Comparison of ENCODE assay signal across 21 mouse cellular contexts in genomic region chr15:95774674-95775414, GRCm38 (mm10). TPM values are rescaled to one million over a fixed set of nuclear protein-coding genes. Genes with fewer than 3 reads are reported as not detected.
A peak's percentile ranks its signal among the peaks of the same experiment; 100 is the strongest.
DNase-seq lines count a peak whose midpoint lies in the region; ATAC-seq and TF ChIP-seq lines count a peak whose summit lies in the region.
"Had no signal": no experiment of that assay in that cellular context is flagged by ENCODE, and none has a peak within 500 bp of the region (broad histone marks: within the 10 kb centered on the region; RNA-seq: fewer than 3 reads in every experiment).

No protein-coding gene starts in this region.

- no peaks in the 10 kb centered on the region for H3K36me3 ChIP-seq in kidney, adult 2 months (ENCODE audit: control insufficient read depth, insufficient read depth, low read length)
- H3K36me3 ChIP-seq in midbrain, embryonic 11.5 days (ENCODE audit: control insufficient read depth, insufficient read depth, low read length) = no peaks in the 10 kb centered on the region
- H3K36me3 ChIP-seq in midbrain, postnatal 0 days (ENCODE audit: insufficient read depth, low read length) = no peaks in the 10 kb centered on the region
- H3K36me3 ChIP-seq in small intestine, adult 2 months (ENCODE audit: control insufficient read depth, insufficient read depth, low read length) = no peaks in the 10 kb centered on the region
- H3K36me3 ChIP-seq in forebrain, embryonic 13.5 days (ENCODE audit: poor library complexity, severe bottlenecking) = no peaks in the 10 kb centered on the region
- H3K36me3 ChIP-seq: forebrain, embryonic 10.5 days; hindbrain, embryonic 12.5 days; hindbrain, embryonic 15.5 days had no signal

- no peaks in the 10 kb centered on the region for H3K9me3 ChIP-seq in midbrain, embryonic 11.5 days (ENCODE audit: control insufficient read depth, low read length)
- no peaks in the 10 kb centered on the region for H3K9me3 ChIP-seq in midbrain, postnatal 0 days (ENCODE audit: low read length)
- H3K9me3 ChIP-seq in forebrain, embryonic 13.5 days (replicated peaks) = no peaks in the 10 kb centered on the region
- H3K9me3 ChIP-seq: forebrain, embryonic 10.5 days; hindbrain, embryonic 12.5 days; hindbrain, embryonic 15.5 days had no signal

- no peak for TF ChIP-seq CTCF in kidney, adult 2 months (conservative IDR thresholded peaks at IDR 0.05; ENCODE audit: insufficient read depth, insufficient read length, low read depth, low read length)
- TF ChIP-seq CTCF in midbrain, postnatal 0 days (IDR thresholded peaks at IDR 0.05) = no peak
- no peak for TF ChIP-seq CTCF in small intestine, adult 2 months (IDR thresholded peaks at IDR 0.05; ENCODE audit: extremely low read depth, insufficient read length, insufficient replicate concordance, low read depth, low read length)

- no peak overlapping the region for H3K4me2 ChIP-seq in midbrain, embryonic 11.5 days
- no peak overlapping the region for H3K4me2 ChIP-seq in midbrain, postnatal 0 days (ENCODE audit: low read depth, low read length, poor library complexity, severe bottlenecking)
- no peak overlapping the region for H3K4me2 ChIP-seq in forebrain, embryonic 13.5 days
- H3K4me2 ChIP-seq: heart, embryonic 11.5 days; hindbrain, embryonic 12.5 days; hindbrain, embryonic 15.5 days had no signal

- no peak overlapping the region for H3K9ac ChIP-seq in midbrain, embryonic 11.5 days (ENCODE audit: low read length)
- H3K9ac ChIP-seq in midbrain, postnatal 0 days (replicated peaks; ENCODE audit: low read length, poor library complexity, severe bottlenecking) = no peak overlapping the region
- no peak overlapping the region for H3K9ac ChIP-seq in forebrain, embryonic 13.5 days
- H3K9ac ChIP-seq: forebrain, postnatal 0 days; hindbrain, embryonic 12.5 days; hindbrain, embryonic 15.5 days had no signal

- no peak overlapping the region for H3K4me3 ChIP-seq in kidney, adult 2 months (ENCODE audit: insufficient read depth, low read depth, low read length)
- no peak overlapping the region for H3K4me3 ChIP-seq in midbrain, embryonic 11.5 days (ENCODE audit: low read depth, low read length)
- no peak overlapping the region for H3K4me3 ChIP-seq in midbrain, postnatal 0 days (ENCODE audit: low read depth, low read length)
- H3K4me3 ChIP-seq in small intestine, adult 2 months (ENCODE audit: low read depth, low read length) = no peak overlapping the region
- no peak overlapping the region for H3K4me3 ChIP-seq in forebrain, embryonic 13.5 days
- H3K4me3 ChIP-seq: forebrain, embryonic 10.5 days; gastrocnemius, adult 2 months; hindbrain, embryonic 12.5 days; hindbrain, embryonic 15.5 days had no signal

- 50% methylated on average over 9 of the region's 9 CpGs for WGBS in kidney, adult 2 months
- whole genome bisulfite sequencing in midbrain, embryonic 11.5 days = 92% methylated on average over 9 of the region's 9 CpGs
- 91% methylated on average over 9 of the region's 9 CpGs for WGBS in midbrain, postnatal 0 days
- WGBS in small intestine, adult 2 months = 24% methylated on average over 9 of the region's 9 CpGs
- 95% methylated on average over 9 of the region's 9 CpGs for WGBS in forebrain, embryonic 13.5 days

- ATAC-seq in midbrain, embryonic 11.5 days (ENCODE audit: low FRiP score) = no peak
- no peak for ATAC-seq in midbrain, postnatal 0 days (ENCODE audit: low FRiP score)
- no peak for ATAC-seq in forebrain, embryonic 13.5 days
- ATAC-seq: forebrain, embryonic 14.5 days; forebrain, postnatal 0 days; Patski had no signal

- no peaks in the 10 kb centered on the region for H3K27me3 ChIP-seq in kidney, adult 2 months (replicated peaks; ENCODE audit: control insufficient read depth, insufficient read depth, low read length)
- no peaks in the 10 kb centered on the region for H3K27me3 ChIP-seq in midbrain, embryonic 11.5 days (ENCODE audit: control insufficient read depth, insufficient read depth, low read length)
- no peaks in the 10 kb centered on the region for H3K27me3 ChIP-seq in midbrain, postnatal 0 days (ENCODE audit: insufficient read depth, low read length)
- no peaks in the 10 kb centered on the region for H3K27me3 ChIP-seq in small intestine, adult 2 months (ENCODE audit: control insufficient read depth, insufficient read depth, low read length)
- no peaks in the 10 kb centered on the region for H3K27me3 ChIP-seq in forebrain, embryonic 13.5 days
- H3K27me3 ChIP-seq: hindbrain, embryonic 12.5 days; hindbrain, embryonic 15.5 days; Patski had no signal

- H3K27ac ChIP-seq in kidney, adult 2 months (ENCODE audit: insufficient read depth, low read depth, low read length) = no peak overlapping the region
- H3K27ac ChIP-seq in midbrain, embryonic 11.5 days (ENCODE audit: low read depth, low read length) = no peak overlapping the region
- no peak overlapping the region for H3K27ac ChIP-seq in midbrain, postnatal 0 days (ENCODE audit: low read depth, low read length)
- peak overlapping the region; percentile 81 for H3K27ac ChIP-seq in small intestine, adult 2 months (ENCODE audit: insufficient read depth, low read depth, low read length)
- H3K27ac ChIP-seq in forebrain, embryonic 13.5 days = no peak overlapping the region
- H3K27ac ChIP-seq: forebrain, embryonic 10.5 days; gastrocnemius, adult 2 months; hindbrain, embryonic 12.5 days; hindbrain, embryonic 15.5 days had no signal

- TF ChIP-seq POLR2A in kidney, adult 2 months (IDR thresholded peaks at IDR 0.05; ENCODE audit: low read depth, low read length) = no peak
- no peak; the same call in 1 of the 2 replicates for TF ChIP-seq POLR2A in small intestine, adult 2 months (IDR thresholded peaks at IDR 0.05; ENCODE audit: low read depth, low read length)

- DNase-seq in kidney, adult 2 months = peak; percentile 69
- DNase-seq in kidney, postnatal 10 days = no peak
- peak; percentile 21 for DNase-seq in midbrain, embryonic 11.5 days (ENCODE audit: low spot score, missing footprints)
- no peak for DNase-seq in midbrain, postnatal 0 days (ENCODE audit: low spot score)
- DNase-seq: adrenal gland, postnatal 10 days; adrenal gland, postnatal 36 days; cerebellum, adult 18-20 months; cerebellum, adult 9-10 months; cerebellum, postnatal 14 days; forebrain, postnatal 0 days; gastrocnemius, adult 2 months; gastrocnemius, postnatal 14 days; heart, adult 11 months had no signal

- H3K4me1 ChIP-seq in kidney, adult 2 months (ENCODE audit: control insufficient read depth, insufficient read depth, low read length) = peaks cover 7% of the 10 kb centered on the region; the same call in 1 of the 2 replicates
- H3K4me1 ChIP-seq in midbrain, embryonic 11.5 days (ENCODE audit: control insufficient read depth, insufficient read depth, low read length) = no peaks in the 10 kb centered on the region
- H3K4me1 ChIP-seq in midbrain, postnatal 0 days (ENCODE audit: insufficient read depth, low read length) = no peaks in the 10 kb centered on the region
- H3K4me1 ChIP-seq in small intestine, adult 2 months (ENCODE audit: control insufficient read depth, insufficient read depth, insufficient read length, low read length) = peaks cover 5% of the 10 kb centered on the region; the same call in 1 of the 2 replicates
- H3K4me1 ChIP-seq in forebrain, embryonic 13.5 days = peaks cover 3% of the 10 kb centered on the region; the same call in 1 of the 2 replicates
- H3K4me1 ChIP-seq: hindbrain, embryonic 12.5 days; hindbrain, embryonic 15.5 days had no signal

RNA-seq across cellular contexts. Expression of gene Ano6, which starts 15.8 kb away (rescaled TPM):
- 40.3 and 47.0 TPM in 2 replicates for polyA plus RNA-seq in kidney, adult 2 months (2012; rRNA removed)
- 30.3 and 30.8 TPM in 2 replicates for polyA plus RNA-seq in midbrain, embryonic 11.5 days (2014; fragmentation: Nextera tagmentation; extraction: Ambion mirVana)
- total RNA-seq in midbrain, postnatal 0 days (2014; rRNA removed) = 35.0 and 36.3 TPM in 2 replicates
- 19.0 and 19.9 TPM in 2 replicates for polyA plus RNA-seq in midbrain, postnatal 0 days (2015; fragmentation: Nextera tagmentation; extraction: Ambion mirVana)
- 15.1 and 172 TPM in 2 replicates for polyA plus RNA-seq in small intestine, adult 2 months (2012; rRNA removed)
- 21.4 and 22.9 TPM in 2 replicates for polyA plus RNA-seq in forebrain, embryonic 13.5 days (2015; fragmentation: Nextera tagmentation; extraction: Ambion mirVana)

Comparison
In these comparisons a context has a peak if more than half of its experiments do, and no peak if none do; other contexts are left out.
1. DNase-seq: peak in kidney, adult 2 months (single experiment) and midbrain, embryonic 11.5 days (single experiment); none in kidney, postnatal 10 days (single experiment) and midbrain, postnatal 0 days (single experiment).